Mouse (Mus musculus) kidney, postnatal 0 days (tissue): ENCODE measurements at regions not wholly inside any gene's neighbourhood (a gene's known extent, or its start where the extent isn't known, plus 50 kb on each side); places are given as distances from the start of the nearest gene placed in this dataset.
A peak's percentile ranks its signal among the peaks of the same experiment; 100 is the strongest.

ENCODE experiments used
- ATAC-seq: fragments of 200-750 bp; cut with Nextera tagmentation; replicated peaks from 2 replicates; pipeline ENCODE4 v1.8.0; 2017; ENCODE audit warnings: low read depth, moderate number of reproducible peaks, moderate TSS enrichment, moderate library complexity; ENCODE audit not compliant: low FRiP score
- DNase-seq: peaks from one replicate; pipeline ENCODE4 v3.0.0-alpha.2; 2016; ENCODE audit warnings: low spot score
- H3K27ac ChIP-seq: fragments of 300-500 bp; sonication (generic); 2 replicates; pipeline ENCODE4 v1.5.1; 2014; ENCODE audit warnings: mild to moderate bottlenecking
- H3K27me3 ChIP-seq: fragments of 300-500 bp; sonication (generic); 2 replicates; pipeline ENCODE4 v1.6.1; 2014; ENCODE audit warnings: low read length, mixed read lengths; ENCODE audit not compliant: insufficient read depth
- H3K36me3 ChIP-seq: fragments of 300-500 bp; sonication (generic); 2 replicates; pipeline ENCODE4 v1.6.1; 2014; ENCODE audit warnings: low read length, mixed read lengths; ENCODE audit not compliant: insufficient read depth
- H3K4me1 ChIP-seq: fragments of 300-500 bp; sonication (generic); replicated peaks from 2 replicates; pipeline ENCODE4 v1.6.1; 2014; ENCODE audit warnings: antibody characterized with exemption, low read length, mixed read lengths; ENCODE audit not compliant: insufficient read depth
- H3K4me2 ChIP-seq: fragments of 300-500 bp; sonication (generic); 2 replicates; pipeline ENCODE4 v1.6.1; 2014; ENCODE audit warnings: mild to moderate bottlenecking, low read length, moderate library complexity, mixed read lengths
- H3K4me3 ChIP-seq: fragments of 300-500 bp; sonication (generic); replicated peaks from 2 replicates; pipeline ENCODE4 v1.5.1; 2014; ENCODE audit warnings: low read depth, low read length
- H3K9ac ChIP-seq: fragments of 300-500 bp; sonication (generic); 2 replicates; pipeline ENCODE4 v1.6.1; 2014; ENCODE audit warnings: low read depth, low read length
- H3K9me3 ChIP-seq: fragments of 300-500 bp; sonication (generic); replicated peaks from 2 replicates; pipeline ENCODE4 v1.6.1; 2016; ENCODE audit warnings: low read length, inconsistent platforms, mixed read lengths
- CTCF ChIP-seq: IDR thresholded peaks from 2 replicates; pipeline ENCODE4 v1.5.1; 2016; ENCODE audit warnings: antibody characterized with exemption, low read depth, mild to moderate bottlenecking, moderate library complexity
- WGBS: fragments of 180-500 bp; shearing (Covaris S2); extraction: QIAGEN DNeasy Blood & Tissue Kit; methylation state at CpG from one replicate; pipeline ENCODE4 v1.1.7; 2014; 5-methylcytosine and 5-hydroxymethylcytosine counted together

GRCm38 (mm10) chr16:68017672-68018071 lies 397.0 kb upstream of the Cadm2 start:
- ATAC-seq (no peak), DNase-seq (no peak)

GRCm38 (mm10) chr16:67989671-67990070 lies 369.0 kb upstream of the Cadm2 start:
- no peaks in the 10 kb centered on the region for H3K36me3 ChIP-seq
- H3K9me3 ChIP-seq = no peaks in the 10 kb centered on the region
- no peak for TF ChIP-seq CTCF
- DNase-seq (no peak), ATAC-seq (no peak)
- H3K4me2 ChIP-seq = no peak overlapping the region
- WGBS = 89% methylated on average over 4 of the region's 4 CpGs
- no peak overlapping the region for H3K4me3 ChIP-seq
- no peaks in the 10 kb centered on the region for H3K4me1 ChIP-seq
- no peaks in the 10 kb centered on the region for H3K27me3 ChIP-seq
- no peak overlapping the region for H3K27ac ChIP-seq
- no peak overlapping the region for H3K9ac ChIP-seq

More at GRCm38 (mm10) chr16:68017672-68018071, 397.0 kb upstream of the Cadm2 start:
- H3K4me2 ChIP-seq = no peak overlapping the region
- H3K27ac ChIP-seq = no peak overlapping the region
- H3K27me3 ChIP-seq = no peaks in the 10 kb centered on the region
- no peak for TF ChIP-seq CTCF
- no peak overlapping the region for H3K4me3 ChIP-seq
- no peaks in the 10 kb centered on the region for H3K36me3 ChIP-seq
- H3K4me1 ChIP-seq = no peaks in the 10 kb centered on the region
- H3K9ac ChIP-seq = no peak overlapping the region
- no peaks in the 10 kb centered on the region for H3K9me3 ChIP-seq
- WGBS = 66% methylated on average over 4 of the region's 4 CpGs

GRCm38 (mm10) chr16:67976565-67976964 lies 355.9 kb upstream of the Cadm2 start:
- no peak overlapping the region for H3K4me3 ChIP-seq
- no peaks in the 10 kb centered on the region for H3K27me3 ChIP-seq
- DNase-seq (peak; percentile 4), ATAC-seq (no peak)
- peak; percentile 49 for TF ChIP-seq CTCF
- no peaks in the 10 kb centered on the region for H3K9me3 ChIP-seq
- H3K27ac ChIP-seq = no peak overlapping the region
- no peak overlapping the region for H3K4me2 ChIP-seq
- no peaks in the 10 kb centered on the region for H3K36me3 ChIP-seq
- H3K4me1 ChIP-seq = no peaks in the 10 kb centered on the region
- no peak overlapping the region for H3K9ac ChIP-seq

GRCm38 (mm10) chr16:67968311-67969145 lies 347.8 kb upstream of the Cadm2 start:
- Histone ChIP-seq H3K4me3 (no peak overlapping the region), H3K4me2 (no peak overlapping the region), H3K27me3 (no peaks in the 10 kb centered on the region), H3K27ac (no peak overlapping the region), H3K4me1 (no peaks in the 10 kb centered on the region), H3K9ac (no peak overlapping the region), H3K9me3 (no peaks in the 10 kb centered on the region), H3K36me3 (no peaks in the 10 kb centered on the region)
- TF ChIP-seq CTCF = no peak
- ATAC-seq (no peak), DNase-seq (no peak)
- WGBS = 80% methylated on average over 11 of the region's 11 CpGs

GRCm38 (mm10) chr16:67949112-67949511 lies 328.4 kb upstream of the Cadm2 start:
- Histone ChIP-seq H3K4me1 (no peaks in the 10 kb centered on the region), H3K27me3 (no peaks in the 10 kb centered on the region), H3K4me3 (no peak overlapping the region), H3K27ac (no peak overlapping the region), H3K9me3 (no peaks in the 10 kb centered on the region), H3K9ac (no peak overlapping the region), H3K4me2 (no peak overlapping the region), H3K36me3 (no peaks in the 10 kb centered on the region)
- no peak for ATAC-seq
- no peak for DNase-seq
- no peak for TF ChIP-seq CTCF

GRCm38 (mm10) chr16:67944406-67944805 lies 323.7 kb upstream of the Cadm2 start:
- no peak for TF ChIP-seq CTCF
- no peaks in the 10 kb centered on the region for H3K27me3 ChIP-seq
- H3K36me3 ChIP-seq = no peaks in the 10 kb centered on the region
- DNase-seq (no peak), ATAC-seq (no peak)
- H3K9me3 ChIP-seq = no peaks in the 10 kb centered on the region
- H3K27ac ChIP-seq = no peak overlapping the region
- no peak overlapping the region for H3K9ac ChIP-seq
- WGBS = 63% methylated on average over 3 of the region's 3 CpGs
- H3K4me3 ChIP-seq = no peak overlapping the region
- no peaks in the 10 kb centered on the region for H3K4me1 ChIP-seq
- H3K4me2 ChIP-seq = no peak overlapping the region

GRCm38 (mm10) chr16:67919175-67919574 lies 298.5 kb upstream of the Cadm2 start:
- TF ChIP-seq CTCF = no peak
- DNase-seq (no peak), ATAC-seq (no peak)
- no peaks in the 10 kb centered on the region for H3K27me3 ChIP-seq
- no peak overlapping the region for H3K9ac ChIP-seq
- no peak overlapping the region for H3K4me3 ChIP-seq
- WGBS = 93% methylated on average over 2 of the region's 2 CpGs
- H3K4me1 ChIP-seq = no peaks in the 10 kb centered on the region
- no peaks in the 10 kb centered on the region for H3K9me3 ChIP-seq
- H3K27ac ChIP-seq = no peak overlapping the region
- H3K36me3 ChIP-seq = no peaks in the 10 kb centered on the region
- no peak overlapping the region for H3K4me2 ChIP-seq
